Mouse (Mus musculus) mesoderm, embryonic 11.5 days (tissue): ENCODE results near the gene Ryk.

ENCODE experiments used
- DNase-seq: peaks from one replicate; pipeline ENCODE4 v3.0.0-alpha.2; 2012; ENCODE audit warnings: low read depth, low spot score

The Ryk gene

GRCm38 (mm10) chr9:102858283-102858682 lies 23.6 kb downstream of the Ryk start:
- no peak for DNase-seq

- no peak for DNase-seq
Observed at GRCm38 (mm10) chr9:102859399-102859798, 24.7 kb downstream of the Ryk start.

- DNase-seq: no peak
Observed at GRCm38 (mm10) chr9:102859963-102860362, 25.2 kb downstream of the Ryk start.

- DNase-seq: no peak
Observed at GRCm38 (mm10) chr9:102860802-102861469, 26.2 kb downstream of the Ryk start.

- no peak for DNase-seq
Observed at GRCm38 (mm10) chr9:102861789-102862188, 27.1 kb downstream of the Ryk start.

GRCm38 (mm10) chr9:102862260-102862659 lies 27.5 kb downstream of the Ryk start:
- DNase-seq: no peak

GRCm38 (mm10) chr9:102863876-102864545 lies 29.3 kb downstream of the Ryk start:
- no peak for DNase-seq

- no peak for DNase-seq
Observed at GRCm38 (mm10) chr9:102864931-102865330, 30.2 kb downstream of the Ryk start.

GRCm38 (mm10) chr9:102865946-102866737 lies 31.4 kb downstream of the Ryk start:
- peak; percentile 34 for DNase-seq

GRCm38 (mm10) chr9:102866893-102867292 lies 32.2 kb downstream of the Ryk start:
- peak; percentile 85 for DNase-seq

GRCm38 (mm10) chr9:102867516-102867915 lies 32.8 kb downstream of the Ryk start:
- no peak for DNase-seq

- no peak for DNase-seq
Observed at GRCm38 (mm10) chr9:102868451-102868850, 33.7 kb downstream of the Ryk start.

GRCm38 (mm10) chr9:102876054-102876690 lies 41.5 kb downstream of the Ryk start:
- no peak for DNase-seq

GRCm38 (mm10) chr9:102877916-102878315 lies 43.2 kb downstream of the Ryk start:
- DNase-seq: no peak

- peak; percentile 63 for DNase-seq
Observed at GRCm38 (mm10) chr9:102879545-102879944, 44.8 kb downstream of the Ryk start.

GRCm38 (mm10) chr9:102884703-102885102 lies 50.0 kb downstream of the Ryk start:
- DNase-seq: no peak

- no peak for DNase-seq
Observed at GRCm38 (mm10) chr9:102890166-102890565, 55.4 kb downstream of the Ryk start.

GRCm38 (mm10) chr9:102892480-102893355 lies 58.0 kb downstream of the Ryk start:
- no peak for DNase-seq

- no peak for DNase-seq
Observed at GRCm38 (mm10) chr9:102893356-102893870, 58.7 kb downstream of the Ryk start.

GRCm38 (mm10) chr9:102899916-102900315 lies 65.2 kb downstream of the Ryk start:
- DNase-seq: no peak

- peak; percentile 7 for DNase-seq
Observed at GRCm38 (mm10) chr9:102902308-102902707, 67.6 kb downstream of the Ryk start.
